Mouse (Mus musculus): Measurements from ENCODE around the gene Synm. TPM values are rescaled to one million over a fixed set of nuclear protein-coding genes. Genes with fewer than 3 reads are reported as not detected.

Gene Synm
- polyA plus RNA-seq, 1 experiment: 1.3 TPM

GRCm38 (mm10) chr7:67758858-67759628 lies 499 bp downstream of the Synm start:
- TF ChIP-seq POLR2A (IDR thresholded peaks at IDR 0.05; ENCODE audit: borderline replicate concordance, control insufficient read depth, low read depth, low read length) (no peak), CTCF (IDR thresholded peaks at IDR 0.05; ENCODE audit: control insufficient read depth, insufficient read depth, low read length) (no peak)
- WGBS: under 1% methylated on average over 92 of the region's 92 CpGs
- H3K4me3 ChIP-seq (replicated peaks; ENCODE audit: control insufficient read depth, low read depth, low read length): peak overlapping the region; percentile 34
- H3K4me1 ChIP-seq (ENCODE audit: control insufficient read depth, insufficient read depth, low read length): no peaks in the 10 kb centered on the region
- no peak overlapping the region for H3K27ac ChIP-seq (ENCODE audit: control insufficient read depth, insufficient read depth, low read depth, low read length, poor library complexity)

GRCm38 (mm10) chr7:67758506-67758857 lies 1.1 kb downstream of the Synm start:
- no peak overlapping the region for H3K27ac ChIP-seq (ENCODE audit: control insufficient read depth, insufficient read depth, low read depth, low read length, poor library complexity)
- H3K4me3 ChIP-seq (replicated peaks; ENCODE audit: control insufficient read depth, low read depth, low read length): no peak overlapping the region
- TF ChIP-seq CTCF (IDR thresholded peaks at IDR 0.05; ENCODE audit: control insufficient read depth, insufficient read depth, low read length) (no peak), POLR2A (IDR thresholded peaks at IDR 0.05; ENCODE audit: borderline replicate concordance, control insufficient read depth, low read depth, low read length) (no peak)
- no peaks in the 10 kb centered on the region for H3K4me1 ChIP-seq (ENCODE audit: control insufficient read depth, insufficient read depth, low read length)
- WGBS: 9% methylated on average over 19 of the region's 19 CpGs

GRCm38 (mm10) chr7:67756636-67757035 lies 2.9 kb downstream of the Synm start:
- no peak for TF ChIP-seq POLR2A (IDR thresholded peaks at IDR 0.05; ENCODE audit: borderline replicate concordance, control insufficient read depth, low read depth, low read length)
- no peak for TF ChIP-seq CTCF (IDR thresholded peaks at IDR 0.05; ENCODE audit: control insufficient read depth, insufficient read depth, low read length)
- WGBS: 79% methylated on average over 5 of the region's 5 CpGs
- no peak overlapping the region for H3K27ac ChIP-seq (ENCODE audit: control insufficient read depth, insufficient read depth, low read depth, low read length, poor library complexity)
- no peak overlapping the region for H3K4me3 ChIP-seq (replicated peaks; ENCODE audit: control insufficient read depth, low read depth, low read length)
- no peaks in the 10 kb centered on the region for H3K4me1 ChIP-seq (ENCODE audit: control insufficient read depth, insufficient read depth, low read length)

GRCm38 (mm10) chr7:67755366-67755765 lies 4.2 kb downstream of the Synm start:
- no peak overlapping the region for H3K4me3 ChIP-seq (replicated peaks; ENCODE audit: control insufficient read depth, low read depth, low read length)
- H3K27ac ChIP-seq (ENCODE audit: control insufficient read depth, insufficient read depth, low read depth, low read length, poor library complexity): no peak overlapping the region
- no peaks in the 10 kb centered on the region for H3K4me1 ChIP-seq (ENCODE audit: control insufficient read depth, insufficient read depth, low read length)
- TF ChIP-seq CTCF (IDR thresholded peaks at IDR 0.05; ENCODE audit: control insufficient read depth, insufficient read depth, low read length) (no peak), POLR2A (IDR thresholded peaks at IDR 0.05; ENCODE audit: borderline replicate concordance, control insufficient read depth, low read depth, low read length) (no peak)
- WGBS: 80% methylated on average over 7 of the region's 7 CpGs

- Histone ChIP-seq H3K4me1 (ENCODE audit: control insufficient read depth, insufficient read depth, low read length) (no peaks in the 10 kb centered on the region), H3K27ac (ENCODE audit: control insufficient read depth, insufficient read depth, low read depth, low read length, poor library complexity) (no peak overlapping the region), H3K4me3 (replicated peaks; ENCODE audit: control insufficient read depth, low read depth, low read length) (no peak overlapping the region)
- 74% methylated on average over 11 of the region's 11 CpGs for WGBS
- TF ChIP-seq POLR2A (IDR thresholded peaks at IDR 0.05; ENCODE audit: borderline replicate concordance, control insufficient read depth, low read depth, low read length): no peak
- no peak for TF ChIP-seq CTCF (IDR thresholded peaks at IDR 0.05; ENCODE audit: control insufficient read depth, insufficient read depth, low read length)
Observed at GRCm38 (mm10) chr7:67754606-67755005, 4.9 kb downstream of the Synm start.

- 88% methylated on average over 4 of the region's 4 CpGs for WGBS
- Histone ChIP-seq H3K4me3 (replicated peaks; ENCODE audit: control insufficient read depth, low read depth, low read length) (no peak overlapping the region), H3K27ac (ENCODE audit: control insufficient read depth, insufficient read depth, low read depth, low read length, poor library complexity) (no peak overlapping the region), H3K4me1 (ENCODE audit: control insufficient read depth, insufficient read depth, low read length) (no peaks in the 10 kb centered on the region)
- TF ChIP-seq POLR2A (IDR thresholded peaks at IDR 0.05; ENCODE audit: borderline replicate concordance, control insufficient read depth, low read depth, low read length): no peak
- TF ChIP-seq CTCF (IDR thresholded peaks at IDR 0.05; ENCODE audit: control insufficient read depth, insufficient read depth, low read length): no peak
Observed at GRCm38 (mm10) chr7:67749441-67750239, 9.9 kb downstream of the Synm start.

GRCm38 (mm10) chr7:67747731-67748305 lies 11.7 kb downstream of the Synm start:
- Histone ChIP-seq H3K4me3 (replicated peaks; ENCODE audit: control insufficient read depth, low read depth, low read length) (no peak overlapping the region), H3K27ac (ENCODE audit: control insufficient read depth, insufficient read depth, low read depth, low read length, poor library complexity) (no peak overlapping the region), H3K4me1 (ENCODE audit: control insufficient read depth, insufficient read depth, low read length) (no peaks in the 10 kb centered on the region)
- no peak for TF ChIP-seq CTCF (IDR thresholded peaks at IDR 0.05; ENCODE audit: control insufficient read depth, insufficient read depth, low read length)
- no peak for TF ChIP-seq POLR2A (IDR thresholded peaks at IDR 0.05; ENCODE audit: borderline replicate concordance, control insufficient read depth, low read depth, low read length)
- WGBS: 41% methylated on average over 4 of the region's 4 CpGs

- H3K4me3 ChIP-seq (replicated peaks; ENCODE audit: control insufficient read depth, low read depth, low read length): no peak overlapping the region
- no peaks in the 10 kb centered on the region for H3K4me1 ChIP-seq (ENCODE audit: control insufficient read depth, insufficient read depth, low read length)
- 77% methylated on average over 7 of the region's 7 CpGs for WGBS
- TF ChIP-seq POLR2A (IDR thresholded peaks at IDR 0.05; ENCODE audit: borderline replicate concordance, control insufficient read depth, low read depth, low read length): no peak
- no peak for TF ChIP-seq CTCF (IDR thresholded peaks at IDR 0.05; ENCODE audit: control insufficient read depth, insufficient read depth, low read length)
- H3K27ac ChIP-seq (ENCODE audit: control insufficient read depth, insufficient read depth, low read depth, low read length, poor library complexity): no peak overlapping the region
Observed at GRCm38 (mm10) chr7:67741706-67742105, 17.8 kb downstream of the Synm start.
